Mouse (Mus musculus) heart, adult 10 weeks (tissue): ENCODE measurements around the gene Speer4c. TPM values are rescaled to one million over a fixed set of nuclear protein-coding genes. Genes with fewer than 3 reads are reported as not detected.

Source experiments
- polyA plus RNA-seq: library from polyadenylated mRNA; stranded (reverse); fragments of 350-450 nt; fragmentation: Illumina TruSeq; extraction: RNeasy Lipid Tissue Mini Kit (QIAGEN cat#74804); gene quantifications from one replicate; pipeline ENCODE4 v1.2.3, GENCODE M21; 2014; ENCODE audit warnings: low read depth, low replicate concordance

Speer4c gene
- not detected for polyA plus RNA-seq

GRCm38 (mm10) chr5:15714171-15714570 is at the start of gene Speer4c:
Gene Speer4c (minus strand): TSS chr5:15714271.

Other genes starting within 250 kb of the Speer4c start
- gene Gm21149, start 237.7 kb downstream of the Speer4c start, polyA plus RNA-seq = not detected
- gene Gm21190, start 185.0 kb downstream of the Speer4c start, polyA plus RNA-seq = not detected
- gene Gm21083, start 136.9 kb downstream of the Speer4c start, polyA plus RNA-seq = not detected
- not detected for gene Speer4d, start 95.2 kb downstream of the Speer4c start, polyA plus RNA-seq
- gene 4930572O03Rik, start 57.2 kb downstream of the Speer4c start, polyA plus RNA-seq = not detected
- gene Cacna2d1, start 220.4 kb upstream of the Speer4c start, polyA plus RNA-seq = 85.4 TPM